Mouse (Mus musculus): ENCODE data around the gene Ttc30a2. TPM values are rescaled to one million over a fixed set of nuclear protein-coding genes. Genes with fewer than 3 reads are reported as not detected.
"Not testable (repeated sequence)": the region's sequence is repeated elsewhere in the genome, so short reads cannot be mapped to it uniquely, and the experiment has no call there.

The Ttc30a2 gene
- polyA plus RNA-seq, 1 experiment from 2014 or later: 0.60 TPM

- Histone ChIP-seq H3K4me3 (ENCODE audit: low read depth, low read length) (no peak overlapping the region), H3K9ac (ENCODE audit: low read length) (no peak overlapping the region), H3K36me3 (ENCODE audit: control insufficient read depth, insufficient read depth, low read length) (no peaks in the 10 kb centered on the region), H3K27me3 (ENCODE audit: control insufficient read depth, insufficient read depth, low read length) (no peaks in the 10 kb centered on the region), H3K27ac (replicated peaks; ENCODE audit: low read depth, low read length) (no peak overlapping the region), H3K4me1 (ENCODE audit: control insufficient read depth, insufficient read depth, low read length) (peaks cover 36% of the 10 kb centered on the region), H3K4me2 (ENCODE audit: low read depth, severe bottlenecking) (no peak overlapping the region), H3K9me3 (ENCODE audit: control insufficient read depth, low read length) (no peaks in the 10 kb centered on the region)
- ATAC-seq (ENCODE audit: insufficient number of reproducible peaks, low FRiP score, low TSS enrichment, low read depth) (no peak), DNase-seq (ENCODE audit: low spot score) (no peak)
- WGBS: 71% methylated on average over 9 of the region's 9 CpGs
These were observed 9.8 kb upstream of the Ttc30a2 start for GRCm38 (mm10) chr2:75987739-75988138.

- Histone ChIP-seq H3K4me3 (ENCODE audit: low read depth, low read length) (no peak overlapping the region), H3K36me3 (ENCODE audit: control insufficient read depth, insufficient read depth, low read length) (no peaks in the 10 kb centered on the region), H3K4me2 (ENCODE audit: low read depth, severe bottlenecking) (no peak overlapping the region), H3K27ac (replicated peaks; ENCODE audit: low read depth, low read length) (no peak overlapping the region), H3K9me3 (ENCODE audit: control insufficient read depth, low read length) (no peaks in the 10 kb centered on the region), H3K4me1 (ENCODE audit: control insufficient read depth, insufficient read depth, low read length) (peaks cover 19% of the 10 kb centered on the region), H3K9ac (ENCODE audit: low read length) (no peak overlapping the region), H3K27me3 (ENCODE audit: control insufficient read depth, insufficient read depth, low read length) (no peaks in the 10 kb centered on the region)
- DNase-seq (ENCODE audit: low spot score): peak; percentile 72
- WGBS: 2% methylated on average over 2 of the region's 2 CpGs
- 0 out of 2 replicates have a peak, but pooled peaks have one; percentile 27 for ATAC-seq (ENCODE audit: insufficient number of reproducible peaks, low FRiP score, low TSS enrichment, low read depth)
These were observed 7.2 kb upstream of the Ttc30a2 start for GRCm38 (mm10) chr2:75985124-75985523.

GRCm38 (mm10) chr2:75983847-75984246 lies 5.9 kb upstream of the Ttc30a2 start:
- ATAC-seq (ENCODE audit: insufficient number of reproducible peaks, low FRiP score, low TSS enrichment, low read depth) (no peak), DNase-seq (ENCODE audit: low spot score) (no peak)
- H3K27ac ChIP-seq (replicated peaks; ENCODE audit: low read depth, low read length): no peak overlapping the region
- no peak overlapping the region for H3K4me2 ChIP-seq (ENCODE audit: low read depth, severe bottlenecking)
- no peaks in the 10 kb centered on the region for H3K9me3 ChIP-seq (ENCODE audit: control insufficient read depth, low read length)
- H3K4me3 ChIP-seq (ENCODE audit: low read depth, low read length): no peak overlapping the region
- peaks cover 16% of the 10 kb centered on the region for H3K4me1 ChIP-seq (ENCODE audit: control insufficient read depth, insufficient read depth, low read length)
- no peak overlapping the region for H3K9ac ChIP-seq (ENCODE audit: low read length)
- 85% methylated on average over 3 of the region's 3 CpGs for WGBS
- H3K36me3 ChIP-seq (ENCODE audit: control insufficient read depth, insufficient read depth, low read length): no peaks in the 10 kb centered on the region
- no peaks in the 10 kb centered on the region for H3K27me3 ChIP-seq (ENCODE audit: control insufficient read depth, insufficient read depth, low read length)

GRCm38 (mm10) chr2:75983091-75983490 lies 5.1 kb upstream of the Ttc30a2 start:
- Histone ChIP-seq H3K36me3 (ENCODE audit: control insufficient read depth, insufficient read depth, low read length) (no peaks in the 10 kb centered on the region), H3K4me3 (ENCODE audit: low read depth, low read length) (no peak overlapping the region), H3K9ac (ENCODE audit: low read length) (no peak overlapping the region), H3K4me2 (ENCODE audit: low read depth, severe bottlenecking) (no peak overlapping the region), H3K9me3 (ENCODE audit: control insufficient read depth, low read length) (no peaks in the 10 kb centered on the region), H3K27me3 (ENCODE audit: control insufficient read depth, insufficient read depth, low read length) (no peaks in the 10 kb centered on the region), H3K27ac (replicated peaks; ENCODE audit: low read depth, low read length) (no peak overlapping the region), H3K4me1 (ENCODE audit: control insufficient read depth, insufficient read depth, low read length) (peaks cover 11% of the 10 kb centered on the region)
- WGBS: 95% methylated on average over 3 of the region's 3 CpGs
- ATAC-seq (ENCODE audit: insufficient number of reproducible peaks, low FRiP score, low TSS enrichment, low read depth) (no peak), DNase-seq (ENCODE audit: low spot score) (no peak)

- no peak for ATAC-seq (ENCODE audit: insufficient number of reproducible peaks, low FRiP score, low TSS enrichment, low read depth)
- Histone ChIP-seq H3K4me2 (ENCODE audit: low read depth, severe bottlenecking) (no peak overlapping the region), H3K36me3 (ENCODE audit: control insufficient read depth, insufficient read depth, low read length) (no peaks in the 10 kb centered on the region), H3K27me3 (ENCODE audit: control insufficient read depth, insufficient read depth, low read length) (no peaks in the 10 kb centered on the region), H3K27ac (replicated peaks; ENCODE audit: low read depth, low read length) (no peak overlapping the region), H3K4me1 (ENCODE audit: control insufficient read depth, insufficient read depth, low read length) (peaks cover 7% of the 10 kb centered on the region), H3K9me3 (ENCODE audit: control insufficient read depth, low read length) (no peaks in the 10 kb centered on the region), H3K4me3 (ENCODE audit: low read depth, low read length) (no peak overlapping the region), H3K9ac (ENCODE audit: low read length) (no peak overlapping the region)
- 95% methylated on average over 4 of the region's 4 CpGs for WGBS
- DNase-seq (ENCODE audit: low spot score): no peak
These were observed 4.7 kb upstream of the Ttc30a2 start for GRCm38 (mm10) chr2:75982626-75983025.

GRCm38 (mm10) chr2:75981440-75982081 lies 3.6 kb upstream of the Ttc30a2 start, which contains the start of gene Ttc30a1:
Ttc30a1 (minus strand) TSS chr2:75981967.
- not testable (repeated sequence) for H3K9me3 ChIP-seq (ENCODE audit: control insufficient read depth, low read length); H3K36me3 ChIP-seq (ENCODE audit: control insufficient read depth, insufficient read depth, low read length); H3K27ac ChIP-seq (replicated peaks; ENCODE audit: low read depth, low read length); H3K27me3 ChIP-seq (ENCODE audit: control insufficient read depth, insufficient read depth, low read length); H3K4me1 ChIP-seq (ENCODE audit: control insufficient read depth, insufficient read depth, low read length)
- 2% methylated on average over 31 of the region's 34 CpGs for whole genome bisulfite sequencing
- peak within 1 kb of the TSS; percentile 50 for H3K9ac ChIP-seq (ENCODE audit: low read length)
- ATAC-seq (ENCODE audit: insufficient number of reproducible peaks, low FRiP score, low TSS enrichment, low read depth): 0 out of 2 replicates have a peak, but pooled peaks have one; percentile 44
- peak within 1 kb of the TSS; percentile 32 for H3K4me3 ChIP-seq (ENCODE audit: low read depth, low read length)
- H3K4me2 ChIP-seq (ENCODE audit: low read depth, severe bottlenecking): peak within 1 kb of the TSS; percentile 50
- peak; percentile 89 for DNase-seq (ENCODE audit: low spot score)

- WGBS: 91% methylated on average over 11 of the region's 13 CpGs
- H3K9ac ChIP-seq (ENCODE audit: low read length); H3K27me3 ChIP-seq (ENCODE audit: control insufficient read depth, insufficient read depth, low read length); H3K4me1 ChIP-seq (ENCODE audit: control insufficient read depth, insufficient read depth, low read length); H3K9me3 ChIP-seq (ENCODE audit: control insufficient read depth, low read length); H3K36me3 ChIP-seq (ENCODE audit: control insufficient read depth, insufficient read depth, low read length); ATAC-seq (ENCODE audit: insufficient number of reproducible peaks, low FRiP score, low TSS enrichment, low read depth); DNase-seq (ENCODE audit: low spot score); H3K27ac ChIP-seq (replicated peaks; ENCODE audit: low read depth, low read length): not testable (repeated sequence)
- H3K4me3 ChIP-seq (ENCODE audit: low read depth, low read length): peak overlapping the region; percentile 32; the same call in 1 of the 2 replicates
- peak overlapping the region; percentile 50; the same call in 1 of the 2 replicates for H3K4me2 ChIP-seq (ENCODE audit: low read depth, severe bottlenecking)
These were observed 3.0 kb upstream of the Ttc30a2 start for GRCm38 (mm10) chr2:75980933-75981439.

- 84% methylated on average over 2 of the region's 2 CpGs for WGBS
- not testable (repeated sequence) for H3K36me3 ChIP-seq (ENCODE audit: control insufficient read depth, insufficient read depth, low read length); H3K27me3 ChIP-seq (ENCODE audit: control insufficient read depth, insufficient read depth, low read length); DNase-seq (ENCODE audit: low spot score); H3K9me3 ChIP-seq (ENCODE audit: control insufficient read depth, low read length); H3K4me1 ChIP-seq (ENCODE audit: control insufficient read depth, insufficient read depth, low read length); H3K27ac ChIP-seq (replicated peaks; ENCODE audit: low read depth, low read length); H3K4me3 ChIP-seq (ENCODE audit: low read depth, low read length); ATAC-seq (ENCODE audit: insufficient number of reproducible peaks, low FRiP score, low TSS enrichment, low read depth); H3K9ac ChIP-seq (ENCODE audit: low read length); H3K4me2 ChIP-seq (ENCODE audit: low read depth, severe bottlenecking)
These were observed 1.9 kb downstream of the Ttc30a2 start for GRCm38 (mm10) chr2:75976070-75976469.
